18 mouse cellular contexts compared by ENCODE assay signal in genomic region chr13:37926394-37926793, GRCm38 (mm10).
"Had no signal": no experiment of that assay in that cellular context is flagged by ENCODE, and none has a peak within 500 bp of the region (broad histone marks: within the 10 kb centered on the region; RNA-seq: fewer than 3 reads in every experiment).

No protein-coding gene starts in this region.

- H3K4me1 ChIP-seq: midbrain, embryonic 12.5 days; neural tube, embryonic 13.5 days; neural tube, embryonic 15.5 days had no signal

- H3K4me3 ChIP-seq: midbrain, embryonic 10.5 days; midbrain, embryonic 12.5 days; myocyte; neural tube, embryonic 13.5 days; neural tube, embryonic 15.5 days; stomach, embryonic 15.5 days had no signal

- DNase-seq: lung, adult 18-20 months; lung, embryonic 14.5 days; lung, postnatal 10 days; lung, postnatal 4 days; midbrain, embryonic 14.5 days; retina, postnatal 1 day; right cerebral cortex, adult 18-20 months; right cerebral cortex, postnatal 25 days; right cerebral cortex, postnatal 4 days; thymus, postnatal 14 days; thymus, postnatal 36 days had no signal

- H3K27me3 ChIP-seq: midbrain, embryonic 12.5 days; neural tube, embryonic 13.5 days; neural tube, embryonic 15.5 days; stomach, embryonic 15.5 days had no signal

- H3K36me3 ChIP-seq: neural tube, embryonic 15.5 days had no signal

- H3K27ac ChIP-seq: midbrain, embryonic 10.5 days; midbrain, embryonic 12.5 days; neural tube, embryonic 13.5 days; neural tube, embryonic 15.5 days; stomach, embryonic 15.5 days; stomach, postnatal 0 days had no signal
